Mouse (Mus musculus): Measurements from ENCODE around the gene Vmn2r87. TPM values are rescaled to one million over a fixed set of nuclear protein-coding genes. Genes with fewer than 3 reads are reported as not detected.
"Not testable (repeated sequence)": the region's sequence is repeated elsewhere in the genome, so short reads cannot be mapped to it uniquely, and the experiment has no call there.

Vmn2r87 gene
- polyA plus RNA-seq, 1 experiment from 2014 or later, result 0.13 TPM

DNA sequence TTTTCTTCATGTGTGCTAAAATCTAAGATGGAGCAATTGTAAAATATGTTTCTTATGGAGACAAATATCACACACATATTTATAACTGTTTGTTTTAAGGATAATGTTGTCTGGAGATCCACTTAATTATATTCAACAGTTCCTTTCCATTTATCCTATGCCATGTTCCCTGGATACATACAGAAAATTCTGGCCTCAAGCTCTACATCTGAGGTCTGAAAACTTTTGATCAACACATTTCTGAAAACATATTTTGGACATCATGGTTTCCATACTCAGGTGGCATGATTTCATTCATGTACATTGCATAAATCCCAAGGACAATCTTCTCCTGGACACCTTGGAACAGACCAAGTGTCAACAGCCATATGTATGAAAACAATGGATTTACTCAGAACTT, 67.6 kb downstream of the Vmn2r87 start, which contains the start of gene Vmn2r85:
Gene Vmn2r85, minus strand, starts transcription at position 101 of the 400 bp plus-strand sequence.
- not testable (repeated sequence) for H3K9ac ChIP-seq (ENCODE audit: low read depth, low read length); H3K4me3 ChIP-seq (ENCODE audit: low read length); H3K27me3 ChIP-seq (replicated peaks; ENCODE audit: control insufficient read depth, insufficient read depth, low read length); H3K4me1 ChIP-seq (ENCODE audit: control insufficient read depth, insufficient read depth, low read depth, low read length); H3K4me2 ChIP-seq (ENCODE audit: low read length); ATAC-seq; H3K36me3 ChIP-seq (ENCODE audit: control insufficient read depth, insufficient read depth, low read length); H3K9me3 ChIP-seq (ENCODE audit: control insufficient read depth, low read length); H3K27ac ChIP-seq (ENCODE audit: low read depth, low read length)

DNA sequence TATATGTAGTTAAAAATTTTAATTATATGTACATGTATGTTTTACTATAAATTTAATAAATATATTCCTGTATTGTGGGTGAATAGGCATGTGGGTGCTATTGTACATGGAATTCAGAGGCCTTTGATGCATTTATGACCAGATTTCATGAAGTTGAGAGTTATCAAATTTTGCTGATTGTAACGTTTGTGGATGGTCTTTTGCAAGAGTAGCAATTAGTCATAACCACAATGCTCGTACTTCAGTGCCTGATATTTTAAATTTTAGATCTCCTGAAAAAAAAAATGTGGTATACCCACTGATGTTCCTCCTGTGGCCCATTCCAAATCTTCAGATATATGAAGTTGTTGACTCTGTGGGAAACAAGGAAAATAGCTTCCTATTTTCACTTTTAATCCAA, 74.8 kb downstream of the Vmn2r87 start:
- not testable (repeated sequence) for H3K9ac ChIP-seq (ENCODE audit: low read depth, low read length); H3K27me3 ChIP-seq (replicated peaks; ENCODE audit: control insufficient read depth, insufficient read depth, low read length); H3K4me1 ChIP-seq (ENCODE audit: control insufficient read depth, insufficient read depth, low read depth, low read length); H3K4me2 ChIP-seq (ENCODE audit: low read length); H3K9me3 ChIP-seq (ENCODE audit: control insufficient read depth, low read length); H3K36me3 ChIP-seq (ENCODE audit: control insufficient read depth, insufficient read depth, low read length); H3K27ac ChIP-seq (ENCODE audit: low read depth, low read length); ATAC-seq; H3K4me3 ChIP-seq (ENCODE audit: low read length)
- WGBS, result 80% methylated on average over 2 of the region's 2 CpGs

Other genes starting within 250 kb of the Vmn2r87 start
- 1.5 and 1.6 TPM in 2 replicates for gene Neurod4, start 217.2 kb downstream of the Vmn2r87 start, polyA plus RNA-seq (2015; fragmentation: Nextera tagmentation; extraction: Ambion mirVana)
- gene Tespa1, start 174.5 kb downstream of the Vmn2r87 start, polyA plus RNA-seq (2015; fragmentation: Nextera tagmentation; extraction: Ambion mirVana), result 0.09 TPM in 1 of 2 replicates, not detected in the other
- gene Vmn2r84, start 103.1 kb downstream of the Vmn2r87 start, polyA plus RNA-seq (2015; fragmentation: Nextera tagmentation; extraction: Ambion mirVana), result 0.01 and 0.03 TPM in 2 replicates
- gene Vmn2r85, start 67.7 kb downstream of the Vmn2r87 start, polyA plus RNA-seq (2015; fragmentation: Nextera tagmentation; extraction: Ambion mirVana), result 0.03 and 0.04 TPM in 2 replicates
- gene Vmn2r86, start 41.3 kb downstream of the Vmn2r87 start, polyA plus RNA-seq (2015; fragmentation: Nextera tagmentation; extraction: Ambion mirVana), result 0.02 and 0.05 TPM in 2 replicates

Data from hindbrain, embryonic 16.5 days (tissue).